Mouse (Mus musculus) liver, embryonic 13.5 days (tissue): ENCODE measurements at regions not wholly inside any gene's neighbourhood (a gene's known extent, or its start where the extent isn't known, plus 50 kb on each side); places are given as distances from the start of the nearest gene placed in this dataset.

Experiments
- ATAC-seq: fragments of 200-750 bp; cut with Nextera tagmentation; 2 replicates; pipeline ENCODE4 v1.8.0; 2017; ENCODE audit warnings: low read depth, mild to moderate bottlenecking, moderate number of reproducible peaks, moderate library complexity
- DNase-seq: peaks from one replicate; pipeline ENCODE4 v3.0.0; 2022
- H3K27ac ChIP-seq: fragments of 300-500 bp; sonication (generic); 2 replicates; pipeline ENCODE4 v1.5.1; 2015; ENCODE audit warnings: moderate library complexity, mild to moderate bottlenecking, inconsistent platforms
- H3K27me3 ChIP-seq: fragments of 300-500 bp; sonication (generic); 2 replicates; pipeline ENCODE4 v1.6.1; 2015; ENCODE audit warnings: mild to moderate bottlenecking, inconsistent platforms
- H3K36me3 ChIP-seq: fragments of 300-500 bp; sonication (generic); 2 replicates; pipeline ENCODE4 v1.6.1; 2015; ENCODE audit warnings: mild to moderate bottlenecking, inconsistent platforms
- H3K4me1 ChIP-seq: fragments of 300-500 bp; sonication (generic); replicated peaks from 2 replicates; pipeline ENCODE4 v1.6.1; 2015; ENCODE audit warnings: inconsistent platforms
- H3K4me2 ChIP-seq: fragments of 300-500 bp; sonication (generic); 2 replicates; pipeline ENCODE4 v1.6.1; 2015; ENCODE audit warnings: inconsistent platforms, mild to moderate bottlenecking, moderate library complexity
- H3K4me3 ChIP-seq: fragments of 300-500 bp; sonication (generic); replicated peaks from 2 replicates; pipeline ENCODE4 v1.5.1; 2015; ENCODE audit warnings: mild to moderate bottlenecking, inconsistent platforms
- H3K9ac ChIP-seq: fragments of 300-500 bp; sonication (generic); 2 replicates; pipeline ENCODE4 v1.6.1; 2015; ENCODE audit warnings: mild to moderate bottlenecking, inconsistent platforms
- H3K9me3 ChIP-seq: fragments of 300-500 bp; sonication (generic); replicated peaks from 2 replicates; pipeline ENCODE4 v1.6.1; 2016; ENCODE audit warnings: inconsistent platforms
- WGBS: fragments of 180-500 bp; shearing (Covaris S2); methylation state at CpG from one replicate; pipeline ENCODE4 v1.1.7; 2015; ENCODE audit not compliant: insufficient replicate concordance; 5-methylcytosine and 5-hydroxymethylcytosine counted together

DNA sequence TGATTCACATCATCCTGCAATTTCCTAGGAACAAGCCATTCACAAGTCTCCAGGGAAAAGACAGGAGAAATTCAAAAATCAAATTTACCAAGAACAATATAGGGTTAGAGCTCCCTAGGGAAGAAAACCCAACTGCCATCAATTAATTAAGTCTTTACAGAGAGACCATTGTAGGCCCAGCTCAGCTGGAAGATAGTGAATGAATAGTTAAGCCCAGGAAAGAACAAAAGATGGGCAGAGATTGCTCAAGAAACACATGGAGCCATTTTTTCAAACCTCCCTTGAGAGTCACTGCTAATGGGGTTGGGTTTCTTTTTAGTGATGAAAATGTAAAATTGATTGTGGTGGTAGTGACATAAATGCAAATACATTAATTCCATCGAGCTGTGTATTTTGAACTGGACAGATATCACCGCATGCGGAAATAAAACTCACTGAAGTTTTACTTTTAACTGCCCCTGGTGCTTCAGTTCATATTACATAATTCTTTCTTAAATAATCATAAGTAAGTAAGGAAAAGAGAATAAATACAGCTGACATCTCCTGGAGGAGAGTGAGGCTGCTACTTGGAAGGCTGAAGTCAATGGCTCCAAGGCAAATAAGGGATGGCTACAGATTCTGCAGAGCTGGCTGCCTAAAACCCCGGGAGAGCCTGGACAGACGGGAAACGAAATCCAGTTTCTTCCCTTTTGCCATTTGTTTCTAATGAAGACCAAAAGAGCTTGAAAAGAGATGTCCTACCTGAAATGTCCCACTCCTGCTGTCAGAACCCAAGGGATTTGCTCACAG, 106.5 kb downstream of the Fzd1 start:
- H3K27ac ChIP-seq, result no peak overlapping the region
- WGBS, result 72% methylated on average over 6 of the region's 6 CpGs

DNA sequence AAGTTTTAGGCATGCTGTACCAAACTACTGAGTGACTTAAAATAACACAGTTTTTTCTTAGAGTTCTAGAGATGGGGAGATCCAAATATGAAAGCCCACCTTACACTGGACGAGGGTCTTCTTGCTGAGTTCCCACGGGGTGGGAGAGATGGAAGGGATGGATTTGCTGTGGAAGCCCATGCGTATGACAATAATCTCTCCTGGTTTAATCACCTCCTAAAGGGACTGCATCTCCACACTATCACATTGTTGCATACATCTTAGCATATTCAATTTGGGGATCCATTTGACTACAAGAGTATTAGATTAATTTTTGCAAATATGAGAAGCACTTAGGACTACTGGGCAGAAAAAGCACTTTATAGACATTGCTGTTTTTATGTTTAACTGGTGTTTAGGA, 107.1 kb downstream of the Fzd1 start:
- ATAC-seq, result no peak
- Histone ChIP-seq H3K9ac (no peak overlapping the region), H3K4me1 (no peaks in the 10 kb centered on the region), H3K4me3 (no peak overlapping the region), H3K27ac (no peak overlapping the region), H3K9me3 (no peaks in the 10 kb centered on the region), H3K27me3 (no peaks in the 10 kb centered on the region), H3K4me2 (no peak overlapping the region), H3K36me3 (no peaks in the 10 kb centered on the region)
- DNase-seq, result no peak
- 56% methylated on average over 3 of the region's 3 CpGs for WGBS

More for the DNA sequence above, 106.5 kb downstream of the Fzd1 start:
- ATAC-seq (no peak), DNase-seq (no peak)
- Histone ChIP-seq H3K27me3 (no peaks in the 10 kb centered on the region), H3K4me3 (no peak overlapping the region), H3K4me1 (no peaks in the 10 kb centered on the region), H3K9ac (no peak overlapping the region), H3K4me2 (no peak overlapping the region), H3K36me3 (no peaks in the 10 kb centered on the region), H3K9me3 (no peaks in the 10 kb centered on the region)

DNA sequence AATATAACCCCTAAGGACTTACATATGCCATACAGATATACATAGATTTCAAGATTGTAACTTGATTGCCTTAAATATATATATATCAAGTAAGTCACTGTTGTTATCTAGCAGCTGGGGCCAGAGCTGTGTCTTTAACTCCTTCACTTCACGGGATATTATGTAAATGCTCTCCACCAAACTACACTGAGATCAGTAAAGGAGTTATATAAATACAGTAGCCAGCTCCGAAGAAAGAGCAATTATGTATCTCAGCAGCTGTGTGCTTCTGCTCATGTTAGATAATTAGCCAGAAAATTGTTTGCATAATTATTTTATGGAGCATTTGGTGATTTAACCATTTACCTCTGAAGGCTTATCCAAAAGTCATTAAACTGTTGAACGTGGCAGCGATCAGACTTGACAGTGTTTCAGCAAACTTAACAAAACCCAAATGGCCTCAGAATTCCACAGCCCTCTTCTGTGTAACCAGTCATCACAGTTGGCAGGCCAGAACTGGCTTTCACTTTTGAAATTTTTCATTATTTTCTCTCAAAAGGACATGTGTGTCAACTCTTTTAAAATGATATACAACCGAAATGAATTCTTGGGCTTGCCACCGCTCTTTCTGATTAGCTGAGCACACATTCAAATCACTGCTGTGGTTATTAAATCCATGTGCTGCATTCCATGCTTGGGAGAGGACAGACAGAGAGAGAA, 107.8 kb downstream of the Fzd1 start:
- Histone ChIP-seq H3K36me3 (no peaks in the 10 kb centered on the region), H3K9ac (no peak overlapping the region), H3K9me3 (no peaks in the 10 kb centered on the region), H3K27ac (no peak overlapping the region), H3K4me3 (no peak overlapping the region), H3K4me1 (no peaks in the 10 kb centered on the region), H3K4me2 (no peak overlapping the region), H3K27me3 (no peaks in the 10 kb centered on the region)
- 62% methylated on average over 6 of the region's 6 CpGs for WGBS
- DNase-seq (no peak), ATAC-seq (no peak)

DNA sequence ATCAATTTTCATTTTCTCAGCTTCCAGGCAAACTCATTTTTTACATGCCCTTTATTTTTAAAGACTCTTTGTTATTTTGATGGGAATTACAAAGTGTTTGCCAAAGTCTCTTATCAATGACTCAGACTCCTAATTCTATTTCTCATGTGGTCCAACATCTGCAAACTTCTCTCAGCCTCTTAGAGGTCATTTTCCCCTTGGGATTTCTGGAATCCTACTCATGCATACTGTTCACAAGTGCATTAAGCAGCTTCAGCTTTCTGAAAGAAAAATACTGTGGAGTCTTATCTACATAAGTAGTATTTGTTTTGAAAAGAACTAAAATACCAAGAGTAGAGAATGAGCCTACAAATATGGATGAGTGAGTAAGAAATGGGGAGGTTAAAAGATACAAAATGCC, 116.8 kb downstream of the Fzd1 start:
- no peak overlapping the region for H3K27ac ChIP-seq
- DNase-seq, result no peak
- H3K9me3 ChIP-seq, result no peaks in the 10 kb centered on the region
- H3K9ac ChIP-seq, result no peak overlapping the region
- H3K36me3 ChIP-seq, result no peaks in the 10 kb centered on the region
- H3K4me3 ChIP-seq, result no peak overlapping the region
- H3K4me2 ChIP-seq, result no peak overlapping the region
- H3K27me3 ChIP-seq, result no peaks in the 10 kb centered on the region
- ATAC-seq, result no peak
- no peaks in the 10 kb centered on the region for H3K4me1 ChIP-seq

DNA sequence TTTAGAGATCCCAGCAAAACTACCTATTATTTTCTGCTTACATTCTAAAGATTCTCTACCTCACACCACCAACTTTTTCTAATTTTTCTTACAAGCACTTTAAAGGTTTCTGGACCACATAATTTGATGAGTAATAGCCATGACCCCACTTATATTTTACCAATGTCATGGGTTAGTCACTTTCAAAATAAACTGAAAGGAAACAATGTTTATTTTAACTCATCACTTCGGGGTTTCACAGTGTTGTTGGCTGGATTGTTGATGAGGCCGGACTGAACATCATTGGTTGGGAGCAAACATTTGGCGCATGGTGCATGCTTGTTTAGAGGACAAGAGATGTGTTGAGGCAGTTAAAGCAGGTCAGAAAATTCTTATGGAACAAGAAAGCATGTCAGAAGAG, 124.1 kb downstream of the Fzd1 start:
- Histone ChIP-seq H3K4me1 (no peaks in the 10 kb centered on the region), H3K27me3 (no peaks in the 10 kb centered on the region), H3K4me3 (no peak overlapping the region), H3K27ac (no peak overlapping the region), H3K36me3 (no peaks in the 10 kb centered on the region), H3K4me2 (no peak overlapping the region), H3K9me3 (no peaks in the 10 kb centered on the region), H3K9ac (no peak overlapping the region)
- ATAC-seq (no peak), DNase-seq (no peak)
- WGBS, result 60% methylated on average over 3 of the region's 3 CpGs

DNA sequence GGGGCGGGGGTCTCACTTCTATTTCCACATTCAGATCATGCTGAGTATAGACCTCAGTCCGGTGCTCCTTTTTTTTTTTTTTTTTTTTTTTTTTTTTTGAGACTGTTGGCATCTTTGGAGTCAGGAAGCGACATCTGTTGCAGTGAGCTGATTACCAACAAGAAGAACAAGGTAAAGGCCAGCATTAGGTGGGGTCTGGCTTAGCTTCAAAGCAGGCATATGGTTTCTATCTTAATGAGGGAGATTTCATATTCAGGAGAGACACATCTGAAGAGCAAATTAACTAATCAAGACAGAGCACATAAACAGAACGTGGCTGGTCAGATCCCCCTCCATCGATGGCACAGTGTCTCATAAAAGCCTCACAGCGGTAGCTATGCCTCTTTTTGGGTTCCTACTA, 132.6 kb downstream of the Fzd1 start:
- H3K27ac ChIP-seq, result no peak overlapping the region
- DNase-seq, result no peak
- 66% methylated on average over 6 of the region's 6 CpGs for WGBS

DNA sequence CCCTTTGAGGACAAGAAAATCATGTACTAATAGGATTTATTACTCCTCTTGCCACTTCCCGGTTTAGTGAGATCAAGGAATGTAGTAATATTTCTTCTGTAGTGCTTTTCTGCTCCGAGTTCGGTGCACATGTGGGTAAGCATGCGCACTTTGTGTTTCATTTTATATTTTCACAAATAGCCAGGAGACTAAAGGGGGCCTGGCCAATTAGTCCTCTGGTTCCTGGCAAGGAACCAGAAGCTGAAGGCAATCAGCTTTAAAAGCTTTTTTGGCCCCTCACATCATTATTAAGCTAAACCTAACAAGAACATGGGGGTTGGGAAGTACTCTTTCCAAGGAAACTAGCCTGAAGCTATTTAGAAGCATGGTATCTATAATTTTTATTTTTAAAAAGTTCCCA, 134.2 kb downstream of the Fzd1 start:
- H3K4me1 ChIP-seq, result no peaks in the 10 kb centered on the region
- no peaks in the 10 kb centered on the region for H3K9me3 ChIP-seq
- H3K27me3 ChIP-seq, result no peaks in the 10 kb centered on the region
- 73% methylated on average over 4 of the region's 4 CpGs for whole genome bisulfite sequencing
- no peaks in the 10 kb centered on the region for H3K36me3 ChIP-seq
- H3K4me3 ChIP-seq, result no peak overlapping the region
- no peak for ATAC-seq
- H3K27ac ChIP-seq, result no peak overlapping the region
- no peak overlapping the region for H3K9ac ChIP-seq
- no peak overlapping the region for H3K4me2 ChIP-seq
- no peak for DNase-seq

More for the DNA sequence above, 132.6 kb downstream of the Fzd1 start:
- no peaks in the 10 kb centered on the region for H3K9me3 ChIP-seq
- no peaks in the 10 kb centered on the region for H3K4me1 ChIP-seq
- H3K4me3 ChIP-seq, result no peak overlapping the region
- ATAC-seq, result no peak
- H3K27me3 ChIP-seq, result no peaks in the 10 kb centered on the region
- no peak overlapping the region for H3K9ac ChIP-seq
- no peaks in the 10 kb centered on the region for H3K36me3 ChIP-seq
- H3K4me2 ChIP-seq, result no peak overlapping the region

DNA sequence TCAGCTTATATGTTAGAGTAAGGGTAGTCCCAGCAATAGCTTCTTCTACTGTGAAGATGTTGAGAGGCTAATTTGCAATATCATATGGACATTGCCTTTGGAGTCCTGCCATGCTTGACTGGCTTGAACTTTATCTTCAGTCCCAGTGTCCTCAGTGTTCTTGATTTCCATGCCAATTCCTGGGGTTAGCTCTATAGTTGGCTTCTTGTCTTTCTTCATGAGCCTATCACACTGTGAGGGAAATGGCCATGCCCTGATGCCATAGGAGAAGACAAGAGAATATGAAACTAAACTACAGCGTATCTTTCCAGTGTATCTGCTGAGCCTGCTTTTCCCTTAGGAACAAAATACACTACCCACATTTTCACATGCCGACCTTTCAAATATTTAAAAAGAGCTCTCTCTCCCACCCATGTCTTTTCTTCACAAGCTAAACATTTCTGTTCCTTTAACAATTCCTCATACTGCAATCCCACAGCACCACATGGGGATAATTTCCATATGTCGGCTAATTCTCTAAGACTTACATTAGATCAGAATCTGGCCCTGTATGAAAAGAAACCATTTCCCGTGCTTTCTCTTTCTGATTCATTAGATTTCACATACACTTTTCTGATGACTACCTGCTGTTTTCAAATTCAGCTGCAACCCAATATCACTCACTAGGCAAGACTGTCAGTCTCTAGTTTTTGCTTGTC, 137.2 kb downstream of the Fzd1 start:
- no peak overlapping the region for H3K4me2 ChIP-seq
- DNase-seq, result no peak

DNA sequence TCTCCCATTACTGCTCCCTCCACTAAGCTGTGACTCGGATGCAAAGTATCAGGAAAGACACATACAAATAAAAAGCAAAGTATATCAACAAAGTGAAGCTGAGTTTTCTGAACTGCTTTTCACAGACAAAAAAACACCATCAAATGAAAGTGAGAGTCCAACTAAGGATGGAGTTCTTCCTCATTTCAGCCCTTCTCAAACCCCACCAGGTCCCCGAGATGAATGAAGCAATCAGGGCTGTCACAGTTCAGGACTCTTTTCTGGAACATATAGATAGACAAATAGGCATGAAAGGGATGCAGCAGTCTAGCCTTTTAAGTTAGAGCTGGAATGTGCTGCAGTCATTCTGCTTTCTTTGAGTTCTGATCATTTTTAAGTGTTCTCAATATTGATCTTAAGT, 142.6 kb downstream of the Fzd1 start:
- no peak for ATAC-seq
- Histone ChIP-seq H3K4me1 (no peaks in the 10 kb centered on the region), H3K4me3 (no peak overlapping the region), H3K27me3 (no peaks in the 10 kb centered on the region), H3K9ac (no peak overlapping the region), H3K36me3 (no peaks in the 10 kb centered on the region), H3K9me3 (no peaks in the 10 kb centered on the region), H3K4me2 (no peak overlapping the region), H3K27ac (no peak overlapping the region)
- WGBS, result 63% methylated on average over 2 of the region's 2 CpGs
- DNase-seq, result no peak

More for the DNA sequence above, 137.2 kb downstream of the Fzd1 start:
- Histone ChIP-seq H3K36me3 (no peaks in the 10 kb centered on the region), H3K27ac (no peak overlapping the region), H3K4me3 (no peak overlapping the region), H3K4me1 (no peaks in the 10 kb centered on the region), H3K27me3 (no peaks in the 10 kb centered on the region), H3K9me3 (no peaks in the 10 kb centered on the region), H3K9ac (no peak overlapping the region)
- 69% methylated on average over 4 of the region's 4 CpGs for WGBS
- no peak for ATAC-seq

DNA sequence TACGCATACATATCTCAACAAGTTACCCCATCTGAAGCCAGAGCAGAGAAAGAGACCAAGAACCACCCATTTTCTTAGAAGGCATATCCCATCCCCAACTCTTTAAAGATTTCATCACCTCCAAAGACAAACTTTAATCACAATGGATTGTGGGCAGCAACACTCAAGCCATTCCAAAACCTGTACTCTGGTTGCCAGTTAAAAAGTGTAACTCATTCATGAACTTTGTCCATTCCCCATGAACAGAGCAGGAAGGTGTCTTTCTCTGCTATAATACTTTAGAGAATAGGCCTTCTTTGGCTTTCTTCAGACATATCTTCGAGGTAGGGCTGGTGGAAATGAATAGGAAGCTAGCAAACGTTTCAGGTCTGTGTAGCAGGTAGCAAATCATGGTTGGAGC, 160.4 kb downstream of the Fzd1 start:
- 70% methylated on average over 3 of the region's 3 CpGs for WGBS
- no peaks in the 10 kb centered on the region for H3K9me3 ChIP-seq

DNA sequence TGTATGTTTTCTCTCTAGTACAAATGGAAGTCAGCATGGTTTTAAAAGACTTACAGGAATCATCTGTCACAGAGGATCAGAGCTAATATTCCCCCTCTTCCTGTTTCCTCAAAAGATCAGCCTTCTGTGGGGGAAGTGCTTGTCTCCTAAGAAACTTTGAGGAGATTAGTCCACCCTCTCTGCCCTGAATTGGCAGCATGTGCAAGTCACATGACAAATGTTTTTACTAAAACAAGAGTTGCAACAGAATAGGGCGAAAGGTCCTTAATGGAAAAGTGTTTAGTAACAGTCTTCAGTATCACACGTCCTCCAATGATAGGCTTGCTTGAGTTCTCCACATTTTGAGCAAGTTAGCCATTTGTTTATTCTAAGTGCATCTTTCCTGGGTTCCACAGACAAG, 162.8 kb downstream of the Fzd1 start:
- Histone ChIP-seq H3K36me3 (no peaks in the 10 kb centered on the region), H3K4me2 (no peak overlapping the region), H3K27me3 (no peaks in the 10 kb centered on the region), H3K9ac (no peak overlapping the region), H3K27ac (no peak overlapping the region), H3K4me1 (no peaks in the 10 kb centered on the region), H3K9me3 (no peaks in the 10 kb centered on the region), H3K4me3 (no peak overlapping the region)
- ATAC-seq, result no peak
- no peak for DNase-seq
- 53% methylated on average over 2 of the region's 2 CpGs for WGBS

More for the DNA sequence above, 160.4 kb downstream of the Fzd1 start:
- Histone ChIP-seq H3K27me3 (no peaks in the 10 kb centered on the region), H3K4me1 (no peaks in the 10 kb centered on the region), H3K4me3 (no peak overlapping the region), H3K27ac (no peak overlapping the region), H3K9ac (no peak overlapping the region), H3K4me2 (no peak overlapping the region), H3K36me3 (no peaks in the 10 kb centered on the region)
- ATAC-seq, result no peak
- no peak for DNase-seq
